Mouse (Mus musculus) heart, adult 2 months (tissue): ENCODE measurements around the gene Card9.

ENCODE experiments used
- CTCF ChIP-seq: fragments of 200-600 bp; IDR thresholded peaks from 2 replicates; pipeline ENCODE4 v1.8.1; 2022; ENCODE audit warnings: antibody characterized with exemption, mild to moderate bottlenecking, moderate library complexity
- POLR2A ChIP-seq: fragments of 200-500 bp; IDR thresholded peaks from 2 replicates; pipeline ENCODE4 v1.6.1; 2011; ENCODE audit warnings: mild to moderate bottlenecking, low read depth, low read length, control low read depth; ENCODE audit not compliant: insufficient read depth

DNA sequence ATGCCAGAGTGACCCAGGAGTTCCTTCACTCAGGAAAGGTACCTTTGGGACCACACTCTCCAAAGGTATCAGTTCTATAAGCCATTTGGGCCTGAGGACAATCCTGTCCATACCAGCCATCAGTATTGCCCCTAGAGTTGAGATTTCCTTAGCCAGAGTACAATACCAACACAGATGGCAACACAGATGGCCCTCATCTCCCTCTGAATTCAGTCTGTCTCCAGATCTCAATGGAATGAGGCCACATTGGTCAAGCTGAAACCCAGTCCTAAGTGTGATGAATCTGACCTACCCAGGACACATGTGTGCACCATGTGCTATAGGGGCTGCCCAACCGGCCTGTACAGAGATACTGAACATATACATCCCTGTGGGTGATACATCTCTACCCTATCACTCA is 41.5 kb upstream of the Card9 start:
- TF ChIP-seq POLR2A (no peak), CTCF (no peak)
